Mouse (Mus musculus) MEL (cell line): ENCODE measurements around the gene Farp1. TPM values are rescaled to one million over a fixed set of nuclear protein-coding genes. Genes with fewer than 3 reads are reported as not detected.

Source experiments
- DNase-seq: peaks from one replicate; pipeline ENCODE4 v3.0.0; 2011; ENCODE audit warnings: low read depth, low spot score
- H3K27ac ChIP-seq: 2 replicates; pipeline ENCODE4 v1.5.1; 2012; ENCODE audit warnings: low read depth, mild to moderate bottlenecking, control low read depth, low read length, moderate library complexity; ENCODE audit not compliant: control insufficient read depth
- H3K27me3 ChIP-seq, 2 experiments: fragments of 150-350 bp in 1 of 2; sonication (generic) in 1 of 2; 2 replicates each; pipeline ENCODE4 v1.6.1; 2012; ENCODE audit warnings: low read length in 2 of 2, mild to moderate bottlenecking in 2 of 2, improper control_type of control experiment in 1 of 2, moderate library complexity in 1 of 2; ENCODE audit not compliant: insufficient read depth in 2 of 2, control insufficient read depth in 1 of 2
- H3K36me3 ChIP-seq, 2 experiments: 2 replicates each; pipeline ENCODE4 v1.6.1; 2012 to 2014; ENCODE audit warnings: low read length in 2 of 2, improper control_type of control experiment in 1 of 2, inconsistent platforms in 1 of 2, mild to moderate bottlenecking in 1 of 2; ENCODE audit not compliant: insufficient read depth in 2 of 2, control insufficient read depth in 1 of 2
- H3K4me1 ChIP-seq, 2 experiments: fragments of 150-350 bp in 1 of 2; sonication (generic) in 1 of 2; 2 replicates each; pipeline ENCODE4 v1.6.1; 2012; ENCODE audit warnings: low read length in 2 of 2, improper control_type of control experiment in 1 of 2, mild to moderate bottlenecking in 1 of 2; ENCODE audit not compliant: insufficient read depth in 2 of 2, control insufficient read depth in 1 of 2
- H3K4me3 ChIP-seq, 2 experiments: fragments of 150-350 bp in 1 of 2; sonication (generic) in 1 of 2; 2 replicates each; pipeline ENCODE4 v1.5.1; 2012; ENCODE audit warnings: low read depth in 2 of 2, low read length in 2 of 2, mild to moderate bottlenecking in 2 of 2, moderate library complexity in 2 of 2, control low read depth in 1 of 2, improper control_type of control experiment in 1 of 2; ENCODE audit not compliant: control insufficient read depth in 1 of 2, insufficient read depth in 1 of 2
- H3K79me2 ChIP-seq: 2 replicates; pipeline ENCODE4 v1.6.1; 2012; ENCODE audit warnings: mild to moderate bottlenecking, low read length, moderate library complexity; ENCODE audit not compliant: control insufficient read depth, poor library complexity, insufficient read depth
- H3K9ac ChIP-seq: 2 replicates; pipeline ENCODE4 v1.6.1; 2012; ENCODE audit warnings: low read depth, mild to moderate bottlenecking, control low read depth, low read length, moderate library complexity; ENCODE audit not compliant: control insufficient read depth, poor library complexity, severe bottlenecking
- H3K9me3 ChIP-seq: fragments of 150-350 bp; sonication (generic); replicated peaks from 2 replicates; pipeline ENCODE4 v1.6.1; 2012; ENCODE audit warnings: mild to moderate bottlenecking, low read length, improper control_type of control experiment, moderate library complexity; ENCODE audit not compliant: insufficient read depth
- BHLHE40 ChIP-seq: IDR thresholded peaks from 2 replicates; pipeline ENCODE4 v1.6.1; 2012; ENCODE audit warnings: low read depth, mild to moderate bottlenecking, inconsistent platforms, low read length, improper control_type of control experiment, borderline replicate concordance
- CHD2 ChIP-seq: IDR thresholded peaks from 2 replicates; pipeline ENCODE4 v1.6.1; 2011; ENCODE audit warnings: low read length, improper control_type of control experiment
- ELF1 ChIP-seq: IDR thresholded peaks from 2 replicates; pipeline ENCODE4 v1.6.1; 2014; ENCODE audit warnings: low read depth, mild to moderate bottlenecking, inconsistent platforms, low read length, improper control_type of control experiment, moderate library complexity
- EP300 ChIP-seq, 2 experiments: IDR thresholded peaks; 2 replicates each; pipeline ENCODE4 v1.6.1; 2011; ENCODE audit warnings: improper control_type of control experiment in 2 of 2, low read length in 2 of 2, low read depth in 1 of 2, mild to moderate bottlenecking in 1 of 2
- ETS1 ChIP-seq: IDR thresholded peaks from 2 replicates; pipeline ENCODE4 v1.6.1; 2012; ENCODE audit warnings: low read depth, mild to moderate bottlenecking, inconsistent platforms, low read length, improper control_type of control experiment, moderate library complexity
- GABPA ChIP-seq: IDR thresholded peaks from 2 replicates; pipeline ENCODE4 v1.6.1; 2012; ENCODE audit warnings: low read depth, mild to moderate bottlenecking, inconsistent platforms, low read length, improper control_type of control experiment, moderate library complexity
- GATA1 ChIP-seq: IDR thresholded peaks from 2 replicates; pipeline ENCODE4 v1.6.1; 2011; ENCODE audit warnings: low read depth, low read length, improper control_type of control experiment
- HCFC1 ChIP-seq: IDR thresholded peaks from 2 replicates; pipeline ENCODE4 v1.6.1; 2012; ENCODE audit warnings: low read depth, mild to moderate bottlenecking, inconsistent platforms, low read length, improper control_type of control experiment, moderate library complexity
- JUND ChIP-seq: IDR thresholded peaks from 2 replicates; pipeline ENCODE4 v1.6.1; 2011; ENCODE audit warnings: low read depth, mild to moderate bottlenecking, improper control_type of control experiment, low read length
- MAX ChIP-seq: IDR thresholded peaks from 2 replicates; pipeline ENCODE4 v1.6.1; 2011; ENCODE audit warnings: low read length, improper control_type of control experiment
- MAZ ChIP-seq: IDR thresholded peaks from 2 replicates; pipeline ENCODE4 v1.6.1; 2012; ENCODE audit warnings: low read depth, mild to moderate bottlenecking, inconsistent platforms, low read length, improper control_type of control experiment
- MEF2A ChIP-seq: IDR thresholded peaks from 2 replicates; pipeline ENCODE4 v1.6.1; 2014; ENCODE audit warnings: low read depth, mild to moderate bottlenecking, inconsistent platforms, low read length, improper control_type of control experiment; ENCODE audit not compliant: poor library complexity, insufficient replicate concordance, severe bottlenecking; ENCODE audit errors: extremely low read depth
- POLR2A ChIP-seq, 2 experiments: IDR thresholded peaks; 2 replicates each; pipeline ENCODE4 v1.6.1; 2011 to 2012; ENCODE audit warnings: low read length in 2 of 2, mild to moderate bottlenecking in 2 of 2, control low read depth in 1 of 2, improper control_type of control experiment in 1 of 2, low read depth in 1 of 2, moderate library complexity in 1 of 2; ENCODE audit not compliant: control insufficient read depth in 1 of 2, insufficient read depth in 1 of 2, poor library complexity in 1 of 2
- RAD21 ChIP-seq: IDR thresholded peaks from 2 replicates; pipeline ENCODE4 v1.6.1; 2011; ENCODE audit warnings: mild to moderate bottlenecking, low read depth, low read length, improper control_type of control experiment
- RCOR1 ChIP-seq: IDR thresholded peaks from 2 replicates; pipeline ENCODE4 v1.6.1; 2012; ENCODE audit warnings: low read depth, mild to moderate bottlenecking, inconsistent platforms, low read length, improper control_type of control experiment
- SIN3A ChIP-seq: IDR thresholded peaks from 2 replicates; pipeline ENCODE4 v1.6.1; 2012; ENCODE audit warnings: low read length, improper control_type of control experiment, inconsistent platforms
- SMC3 ChIP-seq: IDR thresholded peaks from 2 replicates; pipeline ENCODE4 v1.6.1; 2011; ENCODE audit warnings: low read depth, low read length, improper control_type of control experiment
- TCF12 ChIP-seq: IDR thresholded peaks from 2 replicates; pipeline ENCODE4 v1.6.1; 2014; ENCODE audit warnings: low read depth, mild to moderate bottlenecking, inconsistent platforms, low read length, improper control_type of control experiment, moderate library complexity
- UBTF ChIP-seq: IDR thresholded peaks from 2 replicates; pipeline ENCODE4 v1.6.1; 2012; ENCODE audit warnings: low read depth, mild to moderate bottlenecking, inconsistent platforms, low read length, improper control_type of control experiment, moderate library complexity, borderline replicate concordance; ENCODE audit not compliant: insufficient read depth
- USF2 ChIP-seq, 2 experiments: IDR thresholded peaks; 2 replicates each; pipeline ENCODE4 v1.6.1; 2011 to 2012; ENCODE audit warnings: improper control_type of control experiment in 2 of 2, low read length in 2 of 2, borderline replicate concordance in 1 of 2, inconsistent platforms in 1 of 2, low read depth in 1 of 2, mild to moderate bottlenecking in 1 of 2; ENCODE audit not compliant: insufficient read depth in 1 of 2
- ZC3H11A ChIP-seq: IDR thresholded peaks from 2 replicates; pipeline ENCODE4 v1.6.1; 2012; ENCODE audit warnings: low read depth, mild to moderate bottlenecking, inconsistent platforms, low read length, improper control_type of control experiment
- ZNF384 ChIP-seq: IDR thresholded peaks from 2 replicates; pipeline ENCODE4 v1.6.1; 2012; ENCODE audit warnings: low read depth, mild to moderate bottlenecking, inconsistent platforms, low read length, improper control_type of control experiment
- polyA plus RNA-seq, 2 experiments: library from polyadenylated mRNA; stranded (reverse) in 1 of 2; unstranded in 1 of 2; fragments of >175 nt in 1 of 2; fragments of >200 nt in 1 of 2; gene quantifications; 2 replicates each; pipeline versions ENCODE4 v1.2.1 to v1.2.4; 2012; ENCODE audit warnings: low replicate concordance in 2 of 2, low read depth in 1 of 2; ENCODE audit not compliant: insufficient read length in 2 of 2, insufficient read depth in 1 of 2, missing spikeins in 1 of 2
- total RNA-seq: library from RNA; depleted of rRNA; stranded (reverse); fragments of 300-350 nt; gene quantifications from 2 replicates; pipeline ENCODE4 v1.2.3, GENCODE M21; 2012

Farp1 gene
- total and polyA plus RNA-seq, 3 experiments, result 0.62 to 1.1 TPM; not detected in 1

- Histone ChIP-seq H3K4me1 (no peaks in the 10 kb centered on the region), H3K4me3 (no peak overlapping the region), H3K9ac (no peak overlapping the region), H3K27me3 (no peaks in the 10 kb centered on the region), H3K27ac (no peak overlapping the region), H3K36me3 (no peaks in the 10 kb centered on the region), H3K9me3 (no peaks in the 10 kb centered on the region), H3K79me2 (no peaks in the 10 kb centered on the region)
- TF ChIP-seq EP300 (IDR thresholded peaks at IDR 0.05; ENCODE audit: low read depth in 1 of 2, low read length in 2 of 2), result no peak
- no peak for TF ChIP-seq UBTF
- no peak for TF ChIP-seq BHLHE40
- no peak for TF ChIP-seq GABPA
- no peak for TF ChIP-seq GATA1
- no peak for TF ChIP-seq ETS1
- no peak for TF ChIP-seq TCF12
- TF ChIP-seq JUND, result no peak
- no peak for TF ChIP-seq ZC3H11A
- no peak for TF ChIP-seq SMC3
- TF ChIP-seq ZNF384, result no peak
- no peak for TF ChIP-seq SIN3A
- TF ChIP-seq HCFC1, result no peak
- no peak for TF ChIP-seq POLR2A (IDR thresholded peaks at IDR 0.05; ENCODE audit: control insufficient read depth in 1 of 2, insufficient read depth in 1 of 2, low read depth in 1 of 2, low read length in 2 of 2, poor library complexity in 1 of 2)
- no peak for TF ChIP-seq CHD2
- no peak for TF ChIP-seq RAD21
- TF ChIP-seq ELF1, result no peak
- TF ChIP-seq MAX, result no peak
- no peak for TF ChIP-seq MEF2A
- DNase-seq, result no peak
Measured at GRCm38 (mm10) chr14:121109116-121109504, 74.1 kb downstream of the Farp1 start.

- H3K79me2 ChIP-seq, result no peaks in the 10 kb centered on the region
- H3K36me3 ChIP-seq, result no peaks in the 10 kb centered on the region
- TF ChIP-seq TCF12, result peak; percentile 32; the same call in 1 of the 2 replicates
- no peak for TF ChIP-seq USF2 (IDR thresholded peaks at IDR 0.05; ENCODE audit: borderline replicate concordance in 1 of 2, insufficient read depth in 1 of 2, low read depth in 1 of 2, low read length in 2 of 2)
- no peak for TF ChIP-seq MAZ
- TF ChIP-seq ETS1, result no peak
- TF ChIP-seq RCOR1, result no peak
- TF ChIP-seq SIN3A, result no peak
- TF ChIP-seq, all 39 proteins: peak for 1
- Histone ChIP-seq H3K27me3 (no peaks in the 10 kb centered on the region), H3K27ac (no peak overlapping the region), H3K9me3 (no peaks in the 10 kb centered on the region), H3K9ac (no peak overlapping the region), H3K4me1 (no peaks in the 10 kb centered on the region), H3K4me3 (no peak overlapping the region)
- no peak for DNase-seq
Measured at GRCm38 (mm10) chr14:121110492-121111267, 75.7 kb downstream of the Farp1 start.
